ENCODE assay signal across 17 mouse cellular contexts in the genomic region with DNA sequence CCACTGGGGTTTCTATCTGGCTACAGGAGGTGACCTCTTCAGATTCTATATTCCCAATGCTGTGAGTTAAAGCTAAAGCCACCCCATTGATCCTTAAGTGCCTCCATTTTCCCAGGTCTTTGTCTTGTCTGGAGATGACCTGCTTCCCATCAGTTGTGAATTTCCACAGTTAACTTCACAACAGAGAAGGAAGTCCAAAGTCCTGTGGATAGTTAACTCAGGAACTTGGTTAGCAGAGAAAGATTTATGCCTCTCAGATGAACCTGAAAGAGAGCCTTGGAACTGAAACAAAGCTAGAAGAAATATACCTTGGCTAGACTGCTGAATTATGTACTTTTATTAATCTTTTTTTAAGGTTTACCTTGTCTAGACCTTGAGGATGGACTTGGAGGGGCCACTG.
DNase-seq lines count a peak whose midpoint lies in the region; TF ChIP-seq lines count a peak whose summit lies in the region.
"Had no signal": no experiment of that assay in that cellular context is flagged by ENCODE, and none has a peak within 500 bp of the region (broad histone marks: within the 10 kb centered on the region; RNA-seq: fewer than 3 reads in every experiment).

No protein-coding gene starts in this region.

- TF ChIP-seq CTCF in kidney, adult 2 months (conservative IDR thresholded peaks at IDR 0.05; ENCODE audit: insufficient read depth, insufficient read length, low read depth, low read length), result no peak

- H3K27ac ChIP-seq in kidney, adult 2 months (ENCODE audit: insufficient read depth, low read depth, low read length), result peak overlapping the region; percentile 44; the same call in 1 of the 2 replicates

- no peak overlapping the region for H3K4me3 ChIP-seq in kidney, adult 2 months (ENCODE audit: insufficient read depth, low read depth, low read length)

- H3K36me3 ChIP-seq in kidney, adult 2 months (ENCODE audit: control insufficient read depth, insufficient read depth, low read length), result no peaks in the 10 kb centered on the region
- H3K36me3 ChIP-seq: G1E had no signal

- peaks cover 5% of the 10 kb centered on the region; the same call in 1 of the 2 replicates for H3K4me1 ChIP-seq in kidney, adult 2 months (ENCODE audit: control insufficient read depth, insufficient read depth, low read length)

- no peaks in the 10 kb centered on the region; the same call in 1 of the 2 replicates for H3K27me3 ChIP-seq in kidney, adult 2 months (replicated peaks; ENCODE audit: control insufficient read depth, insufficient read depth, low read length)
- H3K27me3 ChIP-seq: CH12.LX, Patski had no signal

- peak; percentile 66 for DNase-seq in kidney, adult 2 months
- DNase-seq in kidney, adult 18-20 months, result no peak
- peak; percentile 74 for DNase-seq in kidney, adult 9 months
- DNase-seq in kidney, postnatal 4 days, result no peak
- DNase-seq: adrenal gland, adult 2 months; adrenal gland, adult 8-10 months; adrenal gland, postnatal 10 days; adrenal gland, postnatal 14 days; adrenal gland, postnatal 25 days; adrenal gland, postnatal 36 days; B cell, adult 2 months; cerebellum, adult 11 months; cerebellum, adult 11-12 months; cerebellum, adult 18-20 months had no signal

- TF ChIP-seq POLR2A in kidney, adult 2 months (IDR thresholded peaks at IDR 0.05; ENCODE audit: low read depth, low read length), result no peak

Comparison
In these comparisons a context has a peak if more than half of its experiments do, and no peak if none do; other contexts are left out.
1. DNase-seq: peak in kidney, adult 2 months (single experiment) and kidney, adult 9 months (single experiment); none in kidney, adult 18-20 months (single experiment) and kidney, postnatal 4 days (0 of 2).